Mouse (Mus musculus): ENCODE measurements around the gene Ltbp2. TPM values are rescaled to one million over a fixed set of nuclear protein-coding genes. Genes with fewer than 3 reads are reported as not detected.

Gene Ltbp2
- total RNA-seq, 2 experiments from 2014 or later, result 0.74 to 1.3 TPM

- DNase-seq (ENCODE audit: low spot score in 2 of 2), result no peak
These were observed 6.5 kb upstream of the Ltbp2 start for GRCm38 (mm10) chr12:84882796-84883195.

- DNase-seq (ENCODE audit: low spot score in 2 of 2), result no peak
These were observed 3.8 kb upstream of the Ltbp2 start for GRCm38 (mm10) chr12:84880091-84880490.

- DNase-seq (ENCODE audit: low spot score in 2 of 2), result no peak
These were observed 411 bp downstream of the Ltbp2 start for GRCm38 (mm10) chr12:84875761-84876480.

GRCm38 (mm10) chr12:84873434-84873833, 2.9 kb downstream of the Ltbp2 start:
- no peak for DNase-seq (ENCODE audit: low spot score in 2 of 2)

GRCm38 (mm10) chr12:84872310-84872709, 4.0 kb downstream of the Ltbp2 start:
- DNase-seq (ENCODE audit: low spot score in 2 of 2), result no peak

GRCm38 (mm10) chr12:84865431-84865830, 10.9 kb downstream of the Ltbp2 start:
- no peak for DNase-seq (ENCODE audit: low spot score in 2 of 2)

- DNase-seq (ENCODE audit: low spot score in 2 of 2), result no peak
These were observed 11.5 kb downstream of the Ltbp2 start for GRCm38 (mm10) chr12:84864801-84865200.

GRCm38 (mm10) chr12:84863196-84863595, 13.1 kb downstream of the Ltbp2 start:
- no peak for DNase-seq (ENCODE audit: low spot score in 2 of 2)

- peak in 1 of 2 experiments; percentile 46 for DNase-seq (ENCODE audit: low spot score in 2 of 2)
These were observed 14.0 kb downstream of the Ltbp2 start for GRCm38 (mm10) chr12:84862136-84862910.

GRCm38 (mm10) chr12:84858149-84859113, 17.9 kb downstream of the Ltbp2 start:
- DNase-seq (ENCODE audit: low spot score in 2 of 2), result no peak

- no peak for DNase-seq (ENCODE audit: low spot score in 2 of 2)
These were observed 18.6 kb downstream of the Ltbp2 start for GRCm38 (mm10) chr12:84857706-84858105.

GRCm38 (mm10) chr12:84856532-84856931, 19.8 kb downstream of the Ltbp2 start:
- no peak for DNase-seq (ENCODE audit: low spot score in 2 of 2)

GRCm38 (mm10) chr12:84855084-84855625, 21.2 kb downstream of the Ltbp2 start:
- DNase-seq (ENCODE audit: low spot score in 2 of 2), result no peak

GRCm38 (mm10) chr12:84854392-84855033, 21.8 kb downstream of the Ltbp2 start:
- DNase-seq (ENCODE audit: low spot score in 2 of 2), result no peak

GRCm38 (mm10) chr12:84851403-84852040, 24.8 kb downstream of the Ltbp2 start:
- no peak for DNase-seq (ENCODE audit: low spot score in 2 of 2)

- DNase-seq (ENCODE audit: low spot score in 2 of 2), result no peak
These were observed 28.4 kb downstream of the Ltbp2 start for GRCm38 (mm10) chr12:84847882-84848281.

GRCm38 (mm10) chr12:84847480-84847879, 28.9 kb downstream of the Ltbp2 start:
- DNase-seq (ENCODE audit: low spot score in 2 of 2), result no peak

GRCm38 (mm10) chr12:84846594-84847014, 29.7 kb downstream of the Ltbp2 start:
- no peak for DNase-seq (ENCODE audit: low spot score in 2 of 2)

- DNase-seq (ENCODE audit: low spot score in 2 of 2), result no peak
These were observed 33.6 kb downstream of the Ltbp2 start for GRCm38 (mm10) chr12:84842706-84843105.
